In genomic region chr11:75102763-75103339, GRCm38 (mm10) we compare ENCODE assay signal across 15 mouse cellular contexts.
DNase-seq lines count a peak whose midpoint lies in the region; ATAC-seq and TF ChIP-seq lines count a peak whose summit lies in the region.
"Had no signal": no experiment of that assay in that cellular context is flagged by ENCODE, and none has a peak within 500 bp of the region (broad histone marks: within the 10 kb centered on the region; RNA-seq: fewer than 3 reads in every experiment).

No protein-coding gene starts in this region.

- peaks cover 15% of the 10 kb centered on the region for H3K4me1 ChIP-seq in lung, embryonic 15.5 days
- H3K4me1 ChIP-seq in kidney, embryonic 16.5 days (ENCODE audit: insufficient read depth, low read length) = no peaks in the 10 kb centered on the region
- H3K4me1 ChIP-seq: limb, embryonic 12.5 days had no signal

- H3K27ac ChIP-seq in gastrocnemius, adult 2 months = peak overlapping the region; percentile 57
- no peak overlapping the region for H3K27ac ChIP-seq in lung, embryonic 15.5 days
- H3K27ac ChIP-seq in kidney, embryonic 16.5 days (ENCODE audit: low read length) = no peak overlapping the region
- H3K27ac ChIP-seq: forebrain, embryonic 13.5 days; hindbrain, embryonic 15.5 days; limb, embryonic 12.5 days had no signal

- ATAC-seq in lung, embryonic 15.5 days (ENCODE audit: borderline replicate concordance, extremely low read depth, low FRiP score, low TSS enrichment) = 0 out of 2 replicates have a peak, but pooled peaks have one; percentile 27
- no peak for ATAC-seq in kidney, embryonic 16.5 days (ENCODE audit: low FRiP score, low TSS enrichment)
- ATAC-seq: forebrain, embryonic 13.5 days had no signal

- no peak overlapping the region for H3K4me3 ChIP-seq in gastrocnemius, adult 2 months
- no peak overlapping the region for H3K4me3 ChIP-seq in lung, embryonic 15.5 days
- H3K4me3 ChIP-seq in kidney, embryonic 16.5 days (ENCODE audit: low read length) = no peak overlapping the region
- H3K4me3 ChIP-seq: forebrain, embryonic 13.5 days; hindbrain, embryonic 15.5 days; limb, embryonic 12.5 days had no signal

- no peaks in the 10 kb centered on the region for H3K36me3 ChIP-seq in lung, embryonic 15.5 days
- no peaks in the 10 kb centered on the region for H3K36me3 ChIP-seq in kidney, embryonic 16.5 days (ENCODE audit: insufficient read depth, low read length)
- H3K36me3 ChIP-seq: hindbrain, embryonic 15.5 days had no signal

- no peak for TF ChIP-seq CTCF in gastrocnemius, adult 2 months (IDR thresholded peaks at IDR 0.05)

- no peaks in the 10 kb centered on the region for H3K27me3 ChIP-seq in lung, embryonic 15.5 days
- no peaks in the 10 kb centered on the region for H3K27me3 ChIP-seq in kidney, embryonic 16.5 days (ENCODE audit: insufficient read depth, low read length)
- H3K27me3 ChIP-seq: CH12.LX; forebrain, embryonic 13.5 days; hindbrain, embryonic 15.5 days; limb, embryonic 12.5 days had no signal

- no peak overlapping the region for H3K9ac ChIP-seq in lung, embryonic 15.5 days
- H3K9ac ChIP-seq in kidney, embryonic 16.5 days (replicated peaks; ENCODE audit: low read length) = no peak overlapping the region
- H3K9ac ChIP-seq: forebrain, embryonic 13.5 days; hindbrain, embryonic 15.5 days; limb, embryonic 12.5 days had no signal

- DNase-seq in gastrocnemius, adult 2 months = peak; percentile 19
- no peak for DNase-seq in gastrocnemius, postnatal 36 days
- DNase-seq in lung, adult 18-20 months = no peak
- DNase-seq in ZHBTc4 (ENCODE audit: low read depth, low spot score) = peak; percentile 16
- DNase-seq in layer of hippocampus, adult 8-10 months (ENCODE audit: low spot score in 2 of 2) = peak; percentile 33 to 39
- no peak for DNase-seq in right cerebral cortex, postnatal 25 days
- DNase-seq: embryo, embryonic 11 days; kidney, postnatal 10 days; thymus, postnatal 25 days had no signal

- no peak overlapping the region for H3K4me2 ChIP-seq in lung, embryonic 15.5 days
- H3K4me2 ChIP-seq in kidney, embryonic 16.5 days (replicated peaks; ENCODE audit: low read depth, low read length) = no peak overlapping the region
- H3K4me2 ChIP-seq: forebrain, embryonic 13.5 days; hindbrain, embryonic 15.5 days; limb, embryonic 12.5 days had no signal

- no peaks in the 10 kb centered on the region for H3K9me3 ChIP-seq in lung, embryonic 15.5 days
- H3K9me3 ChIP-seq in kidney, embryonic 16.5 days (ENCODE audit: low read length) = no peaks in the 10 kb centered on the region
- H3K9me3 ChIP-seq: forebrain, embryonic 13.5 days; hindbrain, embryonic 15.5 days; limb, embryonic 12.5 days had no signal

- 55% methylated on average over 5 of the region's 5 CpGs for WGBS in lung, embryonic 15.5 days
- 88% methylated on average over 5 of the region's 5 CpGs for WGBS in kidney, embryonic 16.5 days

- intact Hi-C loops in gastrocnemius, adult 2 months (cut with DNase I) = no loop called here
- intact Hi-C loops in gastrocnemius, postnatal 36 days (cut with DNase I) = no loop called here

Comparison
In these comparisons a context has a peak if more than half of its experiments do, and no peak if none do; other contexts are left out.
1. DNase-seq: peak in gastrocnemius, adult 2 months (single experiment), ZHBTc4 (single experiment) and layer of hippocampus, adult 8-10 months (2 of 2); none in gastrocnemius, postnatal 36 days (0 of 2), lung, adult 18-20 months (0 of 2) and right cerebral cortex, postnatal 25 days (single experiment).